Mouse (Mus musculus) limb, embryonic 12.5 days (tissue): ENCODE results near the gene Rapgef5. TPM values are rescaled to one million over a fixed set of nuclear protein-coding genes. Genes with fewer than 3 reads are reported as not detected.

Experiments used
- ATAC-seq: fragments of 200-750 bp; cut with Nextera tagmentation; 2 replicates; pipeline ENCODE4 v1.8.0; 2017; ENCODE audit warnings: low read depth, moderate TSS enrichment; ENCODE audit not compliant: insufficient number of reproducible peaks, insufficient read depth, low FRiP score, low TSS enrichment
- H3K27ac ChIP-seq: fragments of 300-500 bp; sonication (generic); 2 replicates; pipeline ENCODE4 v1.5.1; 2016; ENCODE audit warnings: mild to moderate bottlenecking, moderate library complexity
- H3K27me3 ChIP-seq: fragments of 300-500 bp; sonication (generic); 2 replicates; pipeline ENCODE4 v1.6.1; 2016; ENCODE audit warnings: mild to moderate bottlenecking, moderate library complexity
- H3K36me3 ChIP-seq: fragments of 300-500 bp; sonication (generic); 2 replicates; pipeline ENCODE4 v1.6.1; 2016; ENCODE audit warnings: mild to moderate bottlenecking, moderate library complexity
- H3K4me1 ChIP-seq: fragments of 300-500 bp; sonication (generic); replicated peaks from 2 replicates; pipeline ENCODE4 v1.6.1; 2016
- H3K4me2 ChIP-seq: fragments of 300-500 bp; sonication (generic); 2 replicates; pipeline ENCODE4 v1.6.1; 2016; ENCODE audit warnings: mild to moderate bottlenecking, moderate library complexity
- H3K4me3 ChIP-seq: fragments of 300-500 bp; sonication (generic); replicated peaks from 2 replicates; pipeline ENCODE4 v1.5.1; 2016; ENCODE audit warnings: mild to moderate bottlenecking
- H3K9ac ChIP-seq: fragments of 300-500 bp; sonication (generic); replicated peaks from 2 replicates; pipeline ENCODE4 v1.6.1; 2016; ENCODE audit warnings: mild to moderate bottlenecking, moderate library complexity
- H3K9me3 ChIP-seq: fragments of 300-500 bp; sonication (generic); 2 replicates; pipeline ENCODE4 v1.6.1; 2016; ENCODE audit warnings: mild to moderate bottlenecking, moderate library complexity
- WGBS: fragments of 180-500 bp; shearing (Covaris S2); methylation state at CpG from one replicate; pipeline ENCODE4 v1.1.7; 2016; 5-methylcytosine and 5-hydroxymethylcytosine counted together
- polyA plus RNA-seq: library from polyadenylated mRNA; unstranded; fragments of >200 nt; fragmentation: Nextera tagmentation; extraction: Ambion mirVana; gene quantifications from 2 replicates; pipeline ENCODE4 v1.2.1, GENCODE M21; 2016

The Rapgef5 gene
- polyA plus RNA-seq, 1 experiment from 2014 or later = 8.0 TPM

GRCm38 (mm10) chr12:117656935-117657334 lies 140.7 kb downstream of the Rapgef5 start:
- WGBS = 81% methylated on average over 4 of the region's 4 CpGs

GRCm38 (mm10) chr12:117657766-117658165 lies 141.5 kb downstream of the Rapgef5 start:
- H3K9ac ChIP-seq = no peak overlapping the region
- no peak overlapping the region for H3K27ac ChIP-seq
- H3K9me3 ChIP-seq = no peaks in the 10 kb centered on the region
- H3K4me1 ChIP-seq = no peaks in the 10 kb centered on the region
- ATAC-seq = no peak
- H3K36me3 ChIP-seq = no peaks in the 10 kb centered on the region
- WGBS = 83% methylated on average over 5 of the region's 5 CpGs
- H3K4me2 ChIP-seq = no peak overlapping the region
- no peak overlapping the region for H3K4me3 ChIP-seq
- H3K27me3 ChIP-seq = no peaks in the 10 kb centered on the region

More at GRCm38 (mm10) chr12:117656935-117657334, 140.7 kb downstream of the Rapgef5 start:
- H3K4me1 ChIP-seq = no peaks in the 10 kb centered on the region
- H3K4me3 ChIP-seq = no peak overlapping the region
- no peaks in the 10 kb centered on the region for H3K9me3 ChIP-seq
- no peaks in the 10 kb centered on the region for H3K27me3 ChIP-seq
- H3K9ac ChIP-seq = no peak overlapping the region
- ATAC-seq = no peak
- no peak overlapping the region for H3K27ac ChIP-seq
- H3K4me2 ChIP-seq = no peak overlapping the region
- H3K36me3 ChIP-seq = no peaks in the 10 kb centered on the region

GRCm38 (mm10) chr12:117658821-117659220 lies 142.5 kb downstream of the Rapgef5 start:
- Histone ChIP-seq H3K4me3 (no peak overlapping the region), H3K9me3 (no peaks in the 10 kb centered on the region), H3K27ac (no peak overlapping the region), H3K36me3 (no peaks in the 10 kb centered on the region), H3K4me2 (no peak overlapping the region), H3K27me3 (peaks cover 6% of the 10 kb centered on the region; the same call in 1 of the 2 replicates), H3K9ac (no peak overlapping the region), H3K4me1 (no peaks in the 10 kb centered on the region)
- WGBS = 54% methylated on average over 6 of the region's 6 CpGs
- ATAC-seq = no peak

- Histone ChIP-seq H3K36me3 (no peaks in the 10 kb centered on the region), H3K4me1 (no peaks in the 10 kb centered on the region), H3K27me3 (peaks cover 7% of the 10 kb centered on the region; the same call in 1 of the 2 replicates), H3K9ac (no peak overlapping the region), H3K4me2 (no peak overlapping the region), H3K9me3 (no peaks in the 10 kb centered on the region), H3K4me3 (no peak overlapping the region), H3K27ac (no peak overlapping the region)
- ATAC-seq = no peak
- WGBS = 50% methylated on average over 4 of the region's 4 CpGs
These were observed 144.1 kb downstream of the Rapgef5 start for GRCm38 (mm10) chr12:117660361-117660760.

GRCm38 (mm10) chr12:117661871-117662270 lies 145.6 kb downstream of the Rapgef5 start:
- Histone ChIP-seq H3K36me3 (no peaks in the 10 kb centered on the region), H3K4me2 (no peak overlapping the region), H3K4me1 (no peaks in the 10 kb centered on the region; the same call in 1 of the 2 replicates), H3K27ac (no peak overlapping the region), H3K9me3 (no peaks in the 10 kb centered on the region), H3K27me3 (peaks cover 15% of the 10 kb centered on the region), H3K4me3 (no peak overlapping the region), H3K9ac (no peak overlapping the region)
- 85% methylated on average over 6 of the region's 6 CpGs for WGBS
- no peak for ATAC-seq

- Histone ChIP-seq H3K4me1 (peaks cover 9% of the 10 kb centered on the region), H3K9ac (no peak overlapping the region), H3K4me3 (no peak overlapping the region), H3K9me3 (no peaks in the 10 kb centered on the region), H3K27ac (no peak overlapping the region), H3K36me3 (no peaks in the 10 kb centered on the region), H3K27me3 (peaks cover 15% of the 10 kb centered on the region), H3K4me2 (no peak overlapping the region)
- WGBS = 77% methylated on average over 5 of the region's 5 CpGs
- ATAC-seq = no peak
These were observed 147.4 kb downstream of the Rapgef5 start for GRCm38 (mm10) chr12:117663637-117664036.

GRCm38 (mm10) chr12:117664644-117665043 lies 148.4 kb downstream of the Rapgef5 start:
- no peaks in the 10 kb centered on the region for H3K9me3 ChIP-seq
- H3K36me3 ChIP-seq = no peaks in the 10 kb centered on the region
- no peak overlapping the region for H3K9ac ChIP-seq
- H3K4me1 ChIP-seq = peaks cover 16% of the 10 kb centered on the region
- no peak for ATAC-seq
- H3K4me3 ChIP-seq = no peak overlapping the region
- WGBS = 60% methylated on average over 5 of the region's 5 CpGs
- H3K27me3 ChIP-seq = peaks cover 18% of the 10 kb centered on the region
- no peak overlapping the region for H3K27ac ChIP-seq
- H3K4me2 ChIP-seq = no peak overlapping the region

- Histone ChIP-seq H3K4me2 (no peak overlapping the region), H3K4me3 (no peak overlapping the region), H3K36me3 (no peaks in the 10 kb centered on the region), H3K27me3 (peaks cover 23% of the 10 kb centered on the region), H3K4me1 (peaks cover 16% of the 10 kb centered on the region), H3K9ac (no peak overlapping the region), H3K27ac (no peak overlapping the region), H3K9me3 (no peaks in the 10 kb centered on the region)
- WGBS = 91% methylated on average over 3 of the region's 3 CpGs
- no peak for ATAC-seq
These were observed 150.1 kb downstream of the Rapgef5 start for GRCm38 (mm10) chr12:117666391-117666790.

- Histone ChIP-seq H3K9me3 (no peaks in the 10 kb centered on the region), H3K36me3 (no peaks in the 10 kb centered on the region), H3K27me3 (peaks cover 16% of the 10 kb centered on the region), H3K27ac (no peak overlapping the region), H3K4me1 (peaks cover 16% of the 10 kb centered on the region), H3K4me3 (no peak overlapping the region), H3K9ac (no peak overlapping the region), H3K4me2 (no peak overlapping the region)
- ATAC-seq = no peak
- WGBS = 72% methylated on average over 10 of the region's 10 CpGs
These were observed 153.5 kb downstream of the Rapgef5 start for GRCm38 (mm10) chr12:117669610-117670400.

GRCm38 (mm10) chr12:117673188-117673587 lies 156.9 kb downstream of the Rapgef5 start:
- Histone ChIP-seq H3K9ac (no peak overlapping the region), H3K9me3 (no peaks in the 10 kb centered on the region), H3K4me3 (no peak overlapping the region), H3K27me3 (peaks cover 7% of the 10 kb centered on the region; the same call in 1 of the 2 replicates), H3K27ac (no peak overlapping the region), H3K36me3 (no peaks in the 10 kb centered on the region), H3K4me1 (peaks cover 11% of the 10 kb centered on the region), H3K4me2 (no peak overlapping the region)
- 78% methylated on average over 2 of the region's 2 CpGs for WGBS
- no peak for ATAC-seq

GRCm38 (mm10) chr12:117674511-117674910 lies 158.2 kb downstream of the Rapgef5 start:
- Histone ChIP-seq H3K36me3 (no peaks in the 10 kb centered on the region), H3K9ac (no peak overlapping the region), H3K9me3 (no peaks in the 10 kb centered on the region), H3K4me1 (no peaks in the 10 kb centered on the region), H3K4me2 (no peak overlapping the region), H3K27ac (no peak overlapping the region), H3K27me3 (peaks cover 4% of the 10 kb centered on the region; the same call in 1 of the 2 replicates), H3K4me3 (no peak overlapping the region)
- WGBS = 91% methylated on average over 2 of the region's 2 CpGs
- ATAC-seq = no peak

GRCm38 (mm10) chr12:117676265-117676664 lies 160.0 kb downstream of the Rapgef5 start:
- no peak overlapping the region for H3K4me3 ChIP-seq
- H3K27ac ChIP-seq = no peak overlapping the region
- H3K9me3 ChIP-seq = no peaks in the 10 kb centered on the region
- no peaks in the 10 kb centered on the region for H3K4me1 ChIP-seq
- no peak overlapping the region for H3K4me2 ChIP-seq
- no peak overlapping the region for H3K9ac ChIP-seq
- no peaks in the 10 kb centered on the region for H3K36me3 ChIP-seq
- no peaks in the 10 kb centered on the region for H3K27me3 ChIP-seq
- no peak for ATAC-seq
- WGBS = 89% methylated on average over 4 of the region's 4 CpGs
